Mouse (Mus musculus): ENCODE measurements around the gene Nucks1.

The Nucks1 gene

GRCm38 (mm10) chr1:131922100-131922499 lies 11.8 kb downstream of the Nucks1 start:
- DNase-seq, result no peak

GRCm38 (mm10) chr1:131933471-131933870 lies 23.1 kb downstream of the Nucks1 start:
- DNase-seq, result no peak

DNA sequence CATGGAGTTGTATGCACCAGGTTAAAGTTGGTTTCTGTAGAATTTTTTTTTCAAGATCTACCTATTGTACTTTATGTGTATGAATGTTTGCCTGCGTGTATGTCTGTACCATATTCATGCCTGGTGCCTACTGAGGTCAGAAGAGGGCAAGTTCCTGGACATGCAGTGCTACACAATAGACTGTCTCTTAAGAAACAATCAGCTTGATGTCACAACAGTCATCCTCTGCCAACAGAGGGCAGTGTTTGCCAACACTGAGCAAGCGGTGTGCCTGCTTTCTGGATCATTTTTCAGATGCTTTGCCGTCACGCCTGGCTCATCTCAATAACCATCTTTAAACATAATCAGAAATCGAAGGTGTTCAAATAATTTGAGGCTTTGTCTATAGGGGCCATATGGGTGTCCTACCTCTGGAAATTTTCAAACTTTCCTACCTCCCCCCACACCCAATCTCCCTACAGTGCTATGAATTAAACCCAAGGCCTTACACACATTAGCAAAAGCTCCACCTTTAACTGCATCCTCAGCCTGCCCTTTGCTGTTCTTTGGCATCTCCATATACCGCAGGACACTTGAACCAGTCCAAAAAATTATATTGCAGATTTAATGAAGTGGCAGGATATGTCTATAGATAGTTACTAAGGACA lies 27.4 kb downstream of the Nucks1 start:
- peak in 1 of 2 experiments; percentile 41 for DNase-seq

- no peak for DNase-seq
These were observed 28.5 kb downstream of the Nucks1 start for GRCm38 (mm10) chr1:131938811-131939210.

GRCm38 (mm10) chr1:131940711-131941244 lies 30.4 kb downstream of the Nucks1 start:
- DNase-seq, result no peak

GRCm38 (mm10) chr1:131941501-131941900 lies 31.2 kb downstream of the Nucks1 start:
- no peak for DNase-seq

DNA sequence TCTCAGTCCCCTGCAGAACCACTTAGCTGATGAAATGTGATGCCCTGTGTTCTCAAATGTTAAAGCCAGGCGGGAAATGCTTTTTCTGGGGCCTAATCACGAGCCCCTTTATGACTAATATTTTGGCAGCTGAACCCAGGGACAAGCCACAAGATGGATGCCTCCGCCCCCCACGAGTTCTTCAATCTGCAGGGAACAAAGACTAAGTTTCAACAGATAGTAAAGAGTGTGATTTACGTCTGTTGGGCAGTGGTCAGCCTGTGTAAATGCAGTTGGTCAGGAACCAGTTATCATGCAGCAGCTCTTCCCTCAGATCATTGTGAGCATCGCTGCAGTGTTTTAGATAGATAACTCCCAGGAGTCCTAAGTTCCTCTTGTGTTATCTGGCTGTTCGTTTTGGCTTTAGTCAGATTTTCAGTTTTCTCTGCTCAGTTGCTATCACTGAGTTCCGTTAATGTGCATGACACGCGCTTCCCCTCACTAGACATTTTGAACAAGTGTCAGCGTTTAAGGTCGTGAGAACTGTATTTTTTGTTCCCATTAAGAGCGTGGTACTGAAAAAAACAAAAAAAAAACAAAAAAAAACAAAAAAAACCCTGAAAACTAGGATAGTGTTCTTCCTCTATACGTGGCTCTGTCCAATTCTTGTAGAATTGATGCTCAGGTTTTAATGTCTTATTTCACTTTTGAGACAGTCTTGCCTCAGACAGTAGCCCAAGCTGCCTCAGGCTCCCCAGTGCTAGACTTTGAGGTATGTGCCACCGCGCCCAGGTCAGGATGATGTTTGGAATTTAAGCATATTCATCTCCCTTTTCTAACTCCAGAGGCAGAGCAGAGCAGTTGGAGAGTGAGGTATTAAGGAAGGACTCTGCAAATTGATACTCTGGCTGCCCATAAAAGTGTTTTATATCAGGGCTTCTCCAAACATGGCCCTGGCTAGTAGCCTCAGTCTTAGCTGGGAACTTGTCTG lies 32.6 kb downstream of the Nucks1 start:
- DNase-seq, result no peak

DNA sequence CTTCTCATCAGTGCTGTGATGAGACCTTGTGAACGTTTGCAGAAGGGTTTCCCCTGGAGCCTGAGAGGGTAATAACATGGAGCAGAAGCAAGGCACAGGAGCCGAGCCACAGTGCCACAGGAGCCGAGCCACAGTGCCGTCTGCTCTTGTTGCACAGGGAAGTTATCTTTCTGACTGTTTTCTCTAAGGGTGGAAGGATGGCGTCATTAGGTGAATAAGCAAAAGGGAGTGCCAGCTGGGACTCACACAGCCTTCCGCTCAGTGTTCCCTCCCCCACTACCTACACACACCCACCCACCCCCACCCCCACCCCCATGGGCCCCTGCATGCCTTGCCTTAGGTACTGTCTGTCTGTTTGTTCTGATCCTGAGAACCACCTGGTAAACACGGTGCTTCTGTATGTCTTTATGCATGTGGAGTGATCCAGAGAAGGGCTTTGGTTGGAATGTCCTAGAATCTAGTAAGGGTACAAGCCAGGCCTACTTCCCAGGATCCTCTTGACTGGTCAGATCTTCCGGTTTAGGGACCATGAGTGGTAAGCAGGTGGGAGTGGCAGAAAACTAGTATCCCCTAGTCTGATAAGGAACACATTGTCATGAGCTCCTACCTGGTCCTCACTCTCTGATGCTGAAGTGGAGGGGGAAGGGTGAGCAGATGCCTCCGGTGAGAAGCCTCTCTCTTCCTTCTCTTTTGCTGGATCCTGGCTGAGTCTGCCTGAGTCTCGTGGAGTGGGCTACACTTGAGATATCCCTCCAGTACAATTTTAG lies 35.5 kb downstream of the Nucks1 start:
- no peak for DNase-seq

GRCm38 (mm10) chr1:131946462-131947215 lies 36.3 kb downstream of the Nucks1 start:
- DNase-seq, result no peak

- DNase-seq, result no peak
These were observed 37.7 kb downstream of the Nucks1 start for GRCm38 (mm10) chr1:131947997-131948525.

DNA sequence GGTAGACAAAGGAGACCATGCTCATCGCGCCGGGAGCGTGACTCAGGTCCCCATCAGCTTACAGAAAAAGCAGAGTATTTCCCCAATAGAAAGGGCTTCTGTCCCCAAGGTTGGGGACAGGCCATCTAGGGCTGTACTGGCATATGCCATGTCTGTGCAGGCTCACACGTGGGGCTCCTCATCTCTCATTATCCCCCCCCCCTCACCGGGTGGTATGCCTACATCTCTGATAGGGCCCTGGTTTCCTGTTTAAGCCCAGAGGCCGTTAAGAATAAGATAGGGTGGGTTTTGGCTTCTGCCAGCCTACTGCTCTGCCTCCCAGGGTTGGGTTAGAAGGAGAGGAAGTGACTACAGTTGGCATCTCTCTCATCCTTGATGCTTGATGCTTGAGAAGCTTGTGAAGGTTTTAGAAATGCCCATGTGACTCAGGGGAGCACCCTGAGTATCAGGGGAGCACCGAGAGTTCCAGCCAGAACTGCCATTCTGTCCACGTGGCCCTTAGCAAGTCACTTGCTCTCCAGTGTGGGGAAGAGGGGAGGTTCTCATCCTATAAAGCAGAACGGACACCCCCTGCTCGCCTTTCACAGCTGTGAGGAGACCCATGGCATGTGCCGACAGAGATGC lies 44.0 kb downstream of the Nucks1 start:
- DNase-seq, result no peak

DNA sequence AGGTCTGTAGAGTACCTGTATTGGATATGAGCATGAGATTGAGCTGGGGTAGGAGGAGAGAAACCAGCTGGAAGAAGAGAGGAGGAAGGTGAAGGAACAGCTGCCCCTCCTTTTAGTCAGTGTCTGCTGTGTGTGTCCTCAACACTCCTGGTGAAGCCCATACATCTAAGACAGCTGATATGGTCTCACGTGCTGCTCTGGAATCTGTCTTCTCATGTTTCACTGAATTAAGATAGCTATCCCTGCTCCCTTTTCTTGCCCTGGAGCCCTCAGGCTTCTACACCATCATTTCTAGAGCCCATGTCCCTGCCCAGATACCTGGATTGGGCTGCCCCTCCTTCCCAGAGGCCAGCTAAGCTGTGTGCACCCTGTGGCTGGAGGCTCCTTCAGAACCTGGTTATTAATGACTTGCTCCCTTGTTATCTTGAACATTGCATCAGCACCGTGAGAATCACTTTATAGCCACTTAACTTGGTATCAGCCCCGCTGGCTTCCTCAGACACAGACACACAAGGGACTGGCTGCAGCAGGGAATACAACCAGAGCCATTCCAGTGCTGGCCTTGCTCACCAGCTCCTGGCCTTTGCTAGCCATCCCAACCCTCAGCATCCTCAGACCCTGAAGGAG lies 44.9 kb downstream of the Nucks1 start:
- no peak for DNase-seq

DNA sequence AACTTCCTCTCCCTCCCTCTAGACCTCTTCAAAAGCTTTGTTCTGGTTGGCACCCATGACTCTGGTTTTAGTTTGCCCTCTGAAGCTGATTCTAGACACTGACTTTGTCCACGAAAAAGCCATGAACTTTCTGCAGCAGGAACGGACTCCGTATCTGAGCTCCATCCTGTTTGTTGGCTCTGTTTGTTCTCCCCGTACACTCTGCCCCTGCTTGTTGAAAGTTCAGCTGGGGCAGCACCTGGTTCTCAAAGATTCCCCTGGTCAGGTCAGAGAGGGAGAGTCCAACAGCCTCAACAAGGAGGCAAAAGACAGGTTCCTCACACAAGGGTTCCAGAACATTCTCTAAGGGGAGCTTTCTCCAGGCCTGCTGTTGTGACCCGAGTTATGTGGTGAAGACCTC lies 47.1 kb downstream of the Nucks1 start:
- no peak for DNase-seq

- no peak for DNase-seq
These were observed 50.7 kb downstream of the Nucks1 start for GRCm38 (mm10) chr1:131961004-131961403.

GRCm38 (mm10) chr1:131962606-131963084 lies 52.3 kb downstream of the Nucks1 start, which contains the start of gene Slc45a3:
Slc45a3 (plus strand) TSS chr1:131962967.
- DNase-seq, result no peak

GRCm38 (mm10) chr1:131963085-131963951 lies 53.0 kb downstream of the Nucks1 start:
- no peak for DNase-seq

DNA sequence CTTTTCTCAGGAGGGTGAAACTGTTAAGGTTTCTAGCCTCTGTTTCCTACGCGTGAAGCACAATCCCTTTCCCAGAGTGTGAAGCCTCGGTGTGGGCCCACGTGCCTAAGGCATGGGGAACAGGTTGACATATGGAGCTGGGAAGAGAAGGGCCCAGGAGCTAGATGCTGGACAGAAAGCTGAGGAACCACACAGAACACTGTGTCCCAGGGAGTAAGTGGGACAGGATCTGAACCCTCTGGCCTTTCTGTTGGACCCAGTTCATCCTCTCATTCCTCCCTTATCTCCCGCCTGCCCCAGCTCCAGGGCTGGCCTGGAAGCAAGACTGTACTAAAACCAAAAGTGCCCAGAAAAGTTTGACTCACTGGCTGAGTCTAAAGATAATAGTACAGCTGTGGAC lies 53.8 kb downstream of the Nucks1 start:
- DNase-seq, result no peak

DNA sequence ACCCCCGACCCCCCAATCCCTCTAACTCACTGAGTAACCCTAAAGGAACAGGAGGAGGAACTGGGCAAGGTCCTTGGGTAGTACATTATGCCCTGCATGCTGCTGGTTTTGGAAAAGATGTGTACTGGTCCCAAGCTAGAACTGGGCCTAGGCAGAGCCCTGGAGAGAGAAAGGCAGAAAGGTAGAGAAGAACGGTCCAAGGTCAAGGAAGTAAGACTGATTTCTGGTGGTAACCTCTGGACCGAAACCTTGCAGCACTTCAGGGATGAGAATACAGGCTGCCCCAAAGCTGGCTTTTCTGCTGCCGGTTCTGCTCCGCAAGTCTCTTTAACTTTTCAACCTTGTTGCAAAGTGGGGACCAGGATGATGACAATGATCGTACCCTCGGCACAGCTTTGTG lies 54.2 kb downstream of the Nucks1 start:
- DNase-seq, result no peak

DNA sequence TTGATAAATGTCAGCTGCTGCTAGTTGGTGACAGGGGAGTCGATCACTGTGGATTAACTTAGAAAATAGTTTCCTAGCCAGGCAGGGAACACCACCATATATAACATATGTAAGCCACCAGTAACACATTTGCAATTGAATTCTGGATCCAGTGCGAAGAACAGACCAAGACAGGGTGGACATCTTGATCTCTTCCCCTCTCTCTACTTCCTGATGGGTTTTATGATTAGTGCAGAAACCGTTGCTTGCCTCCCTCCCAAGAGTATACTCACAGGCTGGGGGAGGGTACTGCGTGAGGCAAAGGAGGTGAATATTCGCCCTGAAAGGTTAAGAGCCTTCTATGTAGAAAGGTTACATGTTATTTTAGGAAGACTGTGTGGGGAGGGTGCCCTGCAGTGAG lies 55.5 kb downstream of the Nucks1 start:
- no peak for DNase-seq

DNA sequence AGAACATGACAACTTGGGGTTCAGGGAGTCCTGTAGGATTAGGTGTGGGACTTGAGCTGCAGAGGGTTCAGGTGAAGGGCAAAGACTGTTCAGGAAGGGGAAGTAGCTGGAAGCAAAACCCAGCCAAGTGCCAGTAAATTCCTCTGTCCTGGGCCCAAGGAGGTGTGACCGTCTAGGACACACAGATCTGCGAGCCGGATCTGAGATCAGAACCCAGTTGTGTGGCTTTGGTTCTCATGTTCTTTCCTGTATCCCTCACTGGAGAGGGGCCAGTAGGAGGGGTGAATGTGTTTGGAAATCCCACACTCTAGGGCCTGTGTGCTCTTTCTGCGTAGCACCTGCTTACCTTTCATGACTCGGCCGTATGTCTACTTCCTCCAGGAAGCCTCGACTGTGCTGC lies 57.0 kb downstream of the Nucks1 start:
- no peak for DNase-seq

All from spleen, adult 18-20 months (tissue).